Mouse (Mus musculus) cortical plate, adult 2 months (tissue): Measurements from ENCODE around the gene Arcn1.

Experiments used
- CTCF ChIP-seq: fragments of 200-500 bp; IDR thresholded peaks from 2 replicates; pipeline ENCODE4 v1.5.1; 2011; ENCODE audit warnings: mild to moderate bottlenecking, control low read depth, low read length; ENCODE audit not compliant: insufficient read depth; ENCODE audit errors: extremely low read depth
- POLR2A ChIP-seq: fragments of 200-500 bp; IDR thresholded peaks from 2 replicates; pipeline ENCODE4 v1.6.1; 2011; ENCODE audit warnings: mild to moderate bottlenecking, low read length, control low read depth; ENCODE audit not compliant: insufficient read depth; ENCODE audit errors: extremely low read depth

GRCm38 (mm10) chr9:44699730-44700129 lies 67.9 kb downstream of the Arcn1 start:
- TF ChIP-seq CTCF (no peak), POLR2A (no peak)
